ENCODE assay signal across 12 mouse cellular contexts in genomic region chr9:75304286-75304685, GRCm38 (mm10). TPM values are rescaled to one million over a fixed set of nuclear protein-coding genes. Genes with fewer than 3 reads are reported as not detected.
A peak's percentile ranks its signal among the peaks of the same experiment; 100 is the strongest.
DNase-seq lines count a peak whose midpoint lies in the region; ATAC-seq lines count a peak whose summit lies in the region.
"Had no signal": no experiment of that assay in that cellular context is flagged by ENCODE, and none has a peak within 500 bp of the region (broad histone marks: within the 10 kb centered on the region; RNA-seq: fewer than 3 reads in every experiment).

No protein-coding gene starts in this region.

- H3K9ac ChIP-seq in heart, embryonic 16.5 days (ENCODE audit: low read length), result no peak overlapping the region
- H3K9ac ChIP-seq in forebrain, embryonic 14.5 days (ENCODE audit: low read length), result no peak overlapping the region
- no peak overlapping the region for H3K9ac ChIP-seq in midbrain, embryonic 13.5 days (replicated peaks)
- H3K9ac ChIP-seq: embryonic facial prominence, embryonic 15.5 days had no signal

- WGBS in heart, embryonic 16.5 days, result 27% methylated on average over 7 of the region's 7 CpGs
- 31% methylated on average over 7 of the region's 7 CpGs for WGBS in forebrain, embryonic 14.5 days
- WGBS in midbrain, embryonic 13.5 days, result 36% methylated on average over 7 of the region's 7 CpGs

- no peak overlapping the region for H3K27ac ChIP-seq in heart, embryonic 16.5 days (ENCODE audit: low read length)
- H3K27ac ChIP-seq in forebrain, embryonic 14.5 days (ENCODE audit: low read depth, low read length), result no peak overlapping the region
- H3K27ac ChIP-seq in midbrain, embryonic 13.5 days, result no peak overlapping the region
- H3K27ac ChIP-seq: embryonic facial prominence, embryonic 15.5 days had no signal

- H3K4me1 ChIP-seq in heart, embryonic 16.5 days (ENCODE audit: control insufficient read depth, insufficient read depth, low read length), result peaks cover 5% of the 10 kb centered on the region
- H3K4me1 ChIP-seq in forebrain, embryonic 14.5 days (ENCODE audit: control insufficient read depth, insufficient read depth, low read length), result no peaks in the 10 kb centered on the region
- H3K4me1 ChIP-seq in midbrain, embryonic 13.5 days (replicated peaks), result no peaks in the 10 kb centered on the region
- H3K4me1 ChIP-seq: embryonic facial prominence, embryonic 15.5 days had no signal

- no peaks in the 10 kb centered on the region for H3K27me3 ChIP-seq in heart, embryonic 16.5 days (ENCODE audit: control insufficient read depth, insufficient read depth, low read length)
- H3K27me3 ChIP-seq in forebrain, embryonic 14.5 days (replicated peaks; ENCODE audit: control insufficient read depth, insufficient read depth, low read length), result no peaks in the 10 kb centered on the region
- no peaks in the 10 kb centered on the region for H3K27me3 ChIP-seq in midbrain, embryonic 13.5 days
- H3K27me3 ChIP-seq: embryonic facial prominence, embryonic 15.5 days had no signal

- no peak for DNase-seq in heart, postnatal 4 days
- DNase-seq in ES-CJ7 (ENCODE audit: low read depth, low spot score), result peak; percentile 79
- DNase-seq in forebrain, embryonic 14.5 days (ENCODE audit: low spot score), result no peak
- DNase-seq in left cerebral cortex, adult 8-10 months (ENCODE audit: low spot score in 2 of 2), result no peak
- DNase-seq in thymus, postnatal 10 days (ENCODE audit: low spot score in 2 of 2), result no peak
- DNase-seq: thymus, postnatal 25 days had no signal

- no peaks in the 10 kb centered on the region for H3K36me3 ChIP-seq in heart, embryonic 16.5 days (ENCODE audit: control insufficient read depth, insufficient read depth)
- no peaks in the 10 kb centered on the region for H3K36me3 ChIP-seq in forebrain, embryonic 14.5 days (ENCODE audit: control insufficient read depth, insufficient read depth, low read length)
- no peaks in the 10 kb centered on the region for H3K36me3 ChIP-seq in midbrain, embryonic 13.5 days
- H3K36me3 ChIP-seq: embryonic facial prominence, embryonic 15.5 days had no signal

- no peaks in the 10 kb centered on the region; the same call in 1 of the 2 replicates for H3K9me3 ChIP-seq in heart, embryonic 16.5 days (replicated peaks; ENCODE audit: control insufficient read depth, low read length)
- H3K9me3 ChIP-seq in forebrain, embryonic 14.5 days (replicated peaks; ENCODE audit: control insufficient read depth, low read length), result no peaks in the 10 kb centered on the region
- no peaks in the 10 kb centered on the region for H3K9me3 ChIP-seq in midbrain, embryonic 13.5 days
- H3K9me3 ChIP-seq: embryonic facial prominence, embryonic 15.5 days had no signal

- peak overlapping the region; percentile 42 for H3K4me2 ChIP-seq in heart, embryonic 16.5 days (ENCODE audit: low read depth, low read length)
- peak overlapping the region; percentile 26; the same call in 1 of the 2 replicates for H3K4me2 ChIP-seq in forebrain, embryonic 14.5 days (ENCODE audit: low read length)
- H3K4me2 ChIP-seq in midbrain, embryonic 13.5 days (replicated peaks), result peak overlapping the region; percentile 33; the same call in 1 of the 2 replicates

- ATAC-seq in heart, embryonic 16.5 days (replicated peaks; ENCODE audit: extremely low read depth, insufficient read depth, low FRiP score), result no peak
- ATAC-seq in forebrain, embryonic 14.5 days, result no peak
- no peak for ATAC-seq in midbrain, embryonic 13.5 days

- H3K4me3 ChIP-seq in heart, embryonic 16.5 days (ENCODE audit: low read length), result 0 out of 2 replicates have a peak overlapping the region, but pooled peaks have one; percentile 9
- H3K4me3 ChIP-seq in forebrain, embryonic 14.5 days (ENCODE audit: low read depth, low read length), result no peak overlapping the region
- no peak overlapping the region for H3K4me3 ChIP-seq in midbrain, embryonic 13.5 days (replicated peaks)
- H3K4me3 ChIP-seq: embryonic facial prominence, embryonic 15.5 days had no signal

RNA-seq across cellular contexts. Expression of gene Gnb5, which starts 1.8 kb away (rescaled TPM):
- 62.6 and 66.9 TPM in 2 replicates for polyA plus RNA-seq in heart, embryonic 16.5 days (2015; fragmentation: Nextera tagmentation; extraction: Ambion mirVana)
- 10 to 100 TPM; 41.6 to 43.1 TPM for total RNA-seq in heart, postnatal 4 days (2021)
- 53.2 and 57.5 TPM in 2 replicates for polyA plus RNA-seq in forebrain, embryonic 14.5 days (2014; fragmentation: Nextera tagmentation; extraction: Ambion mirVana)
- 46.4 and 50.2 TPM in 2 replicates for polyA plus RNA-seq in midbrain, embryonic 13.5 days (2015; fragmentation: Nextera tagmentation; extraction: Ambion mirVana)
- 100 to 1,000 TPM; 162 to 190 (median 168) TPM for total RNA-seq in left cerebral cortex, adult 8-10 months (2022)

RNA-seq across cellular contexts. Expression of gene Bcl2l10, which starts 43.3 kb away (rescaled TPM):
- polyA plus RNA-seq in heart, embryonic 16.5 days (2015; fragmentation: Nextera tagmentation; extraction: Ambion mirVana), result not detected in 2 replicates
- under 1 TPM in 1 of 2 experiments, not detected in 1; 0.21 TPM for total RNA-seq in heart, postnatal 4 days (2021)
- not detected in 2 replicates for polyA plus RNA-seq in forebrain, embryonic 14.5 days (2014; fragmentation: Nextera tagmentation; extraction: Ambion mirVana)
- polyA plus RNA-seq in midbrain, embryonic 13.5 days (2015; fragmentation: Nextera tagmentation; extraction: Ambion mirVana), result not detected in 2 replicates
- total RNA-seq in left cerebral cortex, adult 8-10 months (2022), result under 1 TPM in 1 of 4 experiments, not detected in 3; 0.53 TPM
- total RNA-seq: hematopoietic stem cell, adult 5-6 weeks; megakaryocyte-erythroid progenitor cell, adult 5-6 weeks had no signal
- polyA plus RNA-seq: embryonic facial prominence, embryonic 15.5 days; kidney, embryonic 14.5 days had no signal
